In the genomic region with DNA sequence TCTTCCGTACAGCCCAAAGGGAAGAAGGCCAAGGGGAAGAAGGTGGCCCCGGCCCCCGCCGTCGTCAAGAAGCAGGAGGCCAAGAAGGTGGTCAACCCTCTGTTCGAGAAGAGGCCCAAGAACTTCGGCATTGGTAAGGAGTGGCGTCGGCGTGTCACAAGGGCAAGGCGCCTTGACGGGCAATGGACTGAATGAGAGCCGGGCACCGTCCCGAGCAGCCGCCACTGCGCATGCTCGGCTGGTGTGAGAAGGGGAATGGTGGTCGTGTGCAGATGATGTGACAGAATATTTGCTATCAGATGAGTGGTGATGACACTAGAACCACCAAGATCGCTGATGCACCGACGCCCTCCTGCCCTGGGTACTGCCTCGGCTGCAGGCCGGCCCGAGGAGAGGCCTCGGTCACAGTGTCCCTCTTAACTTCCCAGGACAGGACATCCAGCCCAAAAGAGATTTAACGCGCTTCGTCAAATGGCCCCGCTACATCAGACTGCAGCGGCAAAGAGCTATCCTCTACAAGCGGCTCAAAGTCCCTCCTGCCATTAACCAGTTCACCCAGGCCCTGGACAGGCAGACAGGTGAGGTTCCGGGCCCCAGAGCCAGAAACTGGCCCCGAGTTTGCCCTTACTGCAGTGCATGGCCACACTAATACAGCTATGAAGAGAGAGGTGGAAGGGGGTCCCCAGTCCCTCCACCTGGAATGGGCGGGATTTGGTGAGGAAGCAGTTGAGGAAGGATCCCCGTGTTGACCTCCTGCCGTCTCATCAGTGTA, we compare ENCODE assay signal across 8 mouse cellular contexts. TPM values are rescaled to one million over a fixed set of nuclear protein-coding genes. Genes with fewer than 3 reads are reported as not detected.
DNase-seq lines count a peak whose midpoint lies in the region; ATAC-seq and TF ChIP-seq lines count a peak whose summit lies in the region.

No protein-coding gene starts in this region.

- no peaks in the 10 kb centered on the region for H3K9me3 ChIP-seq in heart, embryonic 11.5 days (replicated peaks; ENCODE audit: control insufficient read depth, low read length)
- H3K9me3 ChIP-seq in ES-E14 (ENCODE audit: control insufficient read depth, insufficient read depth, low read depth, low read length): no peaks in the 10 kb centered on the region
- H3K9me3 ChIP-seq in midbrain, embryonic 15.5 days: no peaks in the 10 kb centered on the region

- peak overlapping the region; percentile 93 for H3K4me3 ChIP-seq in heart, embryonic 11.5 days (ENCODE audit: low read depth, low read length)
- peak overlapping the region; percentile 91 to 94 for H3K4me3 ChIP-seq in ES-E14 (ENCODE audit: insufficient read depth in 1 of 2, low read depth in 1 of 2, low read length in 2 of 2, poor library complexity in 1 of 2, severe bottlenecking in 1 of 2)
- H3K4me3 ChIP-seq in midbrain, embryonic 15.5 days: peak overlapping the region; percentile 76

- H3K27me3 ChIP-seq in heart, embryonic 11.5 days (ENCODE audit: control insufficient read depth, insufficient read depth, low read length): no peaks in the 10 kb centered on the region
- H3K27me3 ChIP-seq in midbrain, embryonic 15.5 days (replicated peaks): no peaks in the 10 kb centered on the region

- peak overlapping the region; percentile 86 for H3K27ac ChIP-seq in heart, embryonic 11.5 days (ENCODE audit: low read depth, low read length)
- peak overlapping the region; percentile 92 for H3K27ac ChIP-seq in ES-E14 (ENCODE audit: insufficient read depth, low read depth, low read length, poor library complexity, severe bottlenecking)
- H3K27ac ChIP-seq in midbrain, embryonic 15.5 days: peak overlapping the region; percentile 91

- peak overlapping the region; percentile 97 for H3K9ac ChIP-seq in heart, embryonic 11.5 days (ENCODE audit: low read depth, low read length)
- H3K9ac ChIP-seq in ES-E14 (ENCODE audit: insufficient read depth, low read depth, low read length, poor library complexity, severe bottlenecking): peak overlapping the region; percentile 99
- H3K9ac ChIP-seq in midbrain, embryonic 15.5 days: peak overlapping the region; percentile 81

- in situ Hi-C loops in ES-E14 (cut with MboI; ENCODE audit: low sequenced_read_pairs in 2 of 2, unreplicated experiment in 2 of 2): loop anchor here in 1 of 2 experiments (25.0 kb wide), 1 partner anchor 474 kb away; the partner anchor contains the start of gene Sec16a

- no peak for DNase-seq in heart, postnatal 36 days
- no peak for DNase-seq in ES-E14 (ENCODE audit: low read depth, low spot score)
- peak; percentile 76 for DNase-seq in embryo, embryonic 10.5 days (ENCODE audit: low spot score)
- DNase-seq in heart, postnatal 14 days: peak; percentile 63 to 75
- peak; percentile 68 for DNase-seq in liver
- peak; percentile 63 for DNase-seq in thymus, postnatal 14 days

- intact Hi-C loops in heart, postnatal 36 days (cut with DNase I): loop anchor here (10.0 kb wide), 1 partner anchor 1674 kb away; the partner anchor contains the start of gene Gtf3c5
- intact Hi-C loops in heart, postnatal 14 days (cut with DNase I): loop anchor here (1.0 to 2.0 kb wide), 2 partner anchors 22 to 54 kb away; partner anchors contain the start of genes Rexo4 and Surf4

- H3K4me2 ChIP-seq in heart, embryonic 11.5 days: peak overlapping the region; percentile 82
- H3K4me2 ChIP-seq in midbrain, embryonic 15.5 days: peak overlapping the region; percentile 99

- ATAC-seq in heart, embryonic 11.5 days (replicated peaks; ENCODE audit: insufficient number of reproducible peaks, low FRiP score, low TSS enrichment): peak; percentile 37
- ATAC-seq in midbrain, embryonic 15.5 days (replicated peaks): peak; percentile 69

- H3K36me3 ChIP-seq in heart, embryonic 11.5 days (ENCODE audit: control insufficient read depth, insufficient read depth, low read length): peaks cover 28% of the 10 kb centered on the region
- peaks cover 55% of the 10 kb centered on the region for H3K36me3 ChIP-seq in ES-E14 (ENCODE audit: control insufficient read depth, insufficient read depth, low read length, poor library complexity, severe bottlenecking)
- peaks cover 41% of the 10 kb centered on the region for H3K36me3 ChIP-seq in midbrain, embryonic 15.5 days (replicated peaks)

- peaks cover 17% of the 10 kb centered on the region for H3K4me1 ChIP-seq in heart, embryonic 11.5 days (ENCODE audit: control insufficient read depth, insufficient read depth, low read length)
- H3K4me1 ChIP-seq in ES-E14 (ENCODE audit: control insufficient read depth in 2 of 2, insufficient read depth in 2 of 2, low read length in 2 of 2, poor library complexity in 1 of 2): peaks cover 0 to 5% of the 10 kb centered on the region in 2 experiments; a peak in 1 of 4 replicates
- H3K4me1 ChIP-seq in midbrain, embryonic 15.5 days: peaks cover 52% of the 10 kb centered on the region

- 3% methylated on average over 37 of the region's 37 CpGs for WGBS in heart, embryonic 11.5 days (ENCODE audit: insufficient replicate concordance)
- WGBS in midbrain, embryonic 15.5 days: 2% methylated on average over 37 of the region's 37 CpGs

TF ChIP-seq in ES-E14, 5 proteins besides CTCF, POLR2A, EP300 and RAD21:
- no peak for TF ChIP-seq HCFC1 (IDR thresholded peaks at IDR 0.05; ENCODE audit: borderline replicate concordance, insufficient read depth, low read length)
- no peak for TF ChIP-seq MAFK (IDR thresholded peaks at IDR 0.05; ENCODE audit: insufficient read depth, low read depth, low read length)
- TF ChIP-seq ZC3H11A (IDR thresholded peaks at IDR 0.05; ENCODE audit: borderline replicate concordance, low read depth, low read length): no peak
- no peak for TF ChIP-seq CHD2 (IDR thresholded peaks at IDR 0.05; ENCODE audit: low read depth, low read length)
- TF ChIP-seq ZNF384 (IDR thresholded peaks at IDR 0.05; ENCODE audit: low read depth, low read length): no peak

RNA-seq across cellular contexts. Expression of gene Rpl7a, which starts 0.6 kb away (rescaled TPM):
- polyA plus RNA-seq in heart, embryonic 11.5 days (2014; fragmentation: Nextera tagmentation; extraction: Ambion mirVana): 428 and 468 TPM in 2 replicates
- total RNA-seq in heart, postnatal 36 days (2021): 100 to 1,000 TPM; 275 to 289 TPM
- total RNA-seq in ES-E14 (2012; rRNA removed): 2,695 and 3,070 TPM in 2 replicates
- total RNA-seq in heart, postnatal 14 days (2021): 100 to 1,000 TPM; 272 to 313 TPM
- 421 and 428 TPM in 2 replicates for polyA plus RNA-seq in midbrain, embryonic 15.5 days (2015; fragmentation: Nextera tagmentation; extraction: Ambion mirVana)

RNA-seq across cellular contexts. Expression of gene Med22, which starts 0.7 kb away (rescaled TPM):
- 29.1 and 31.2 TPM in 2 replicates for polyA plus RNA-seq in heart, embryonic 11.5 days (2014; fragmentation: Nextera tagmentation; extraction: Ambion mirVana)
- 10 to 100 TPM; 22.3 to 27.1 TPM for total RNA-seq in heart, postnatal 36 days (2021)
- 31.5 and 38.8 TPM in 2 replicates for total RNA-seq in ES-E14 (2012; rRNA removed)
- 10 to 100 TPM; 24.4 to 26.5 TPM for total RNA-seq in heart, postnatal 14 days (2021)
- 144 and 152 TPM in 2 replicates for polyA plus RNA-seq in midbrain, embryonic 15.5 days (2015; fragmentation: Nextera tagmentation; extraction: Ambion mirVana)

RNA-seq across cellular contexts. Expression of gene Surf2, which starts 5.0 kb away (rescaled TPM):
- 32.0 and 32.1 TPM in 2 replicates for polyA plus RNA-seq in heart, embryonic 11.5 days (2014; fragmentation: Nextera tagmentation; extraction: Ambion mirVana)
- 10 to 100 TPM; 15.6 to 16.2 TPM for total RNA-seq in heart, postnatal 36 days (2021)
- total RNA-seq in ES-E14 (2012; rRNA removed): 32.3 and 35.8 TPM in 2 replicates
- total RNA-seq in heart, postnatal 14 days (2021): 10 to 100 TPM; 14.3 to 15.0 TPM
- 58.4 and 63.5 TPM in 2 replicates for polyA plus RNA-seq in midbrain, embryonic 15.5 days (2015; fragmentation: Nextera tagmentation; extraction: Ambion mirVana)

RNA-seq across cellular contexts. Expression of gene Surf1, which starts 5.2 kb away (rescaled TPM):
- 40.3 and 43.2 TPM in 2 replicates for polyA plus RNA-seq in heart, embryonic 11.5 days (2014; fragmentation: Nextera tagmentation; extraction: Ambion mirVana)
- total RNA-seq in heart, postnatal 36 days (2021): 10 to 100 TPM; 52.0 to 54.5 TPM
- 50.7 and 53.3 TPM in 2 replicates for total RNA-seq in ES-E14 (2012; rRNA removed)
- 10 to 100 TPM; 44.3 to 45.3 TPM for total RNA-seq in heart, postnatal 14 days (2021)
- polyA plus RNA-seq in midbrain, embryonic 15.5 days (2015; fragmentation: Nextera tagmentation; extraction: Ambion mirVana): 83.4 and 85.4 TPM in 2 replicates

RNA-seq across cellular contexts. Expression of gene Surf6, which starts 8.5 kb away (rescaled TPM):
- 8.7 and 8.9 TPM in 2 replicates for polyA plus RNA-seq in heart, embryonic 11.5 days (2014; fragmentation: Nextera tagmentation; extraction: Ambion mirVana)
- total RNA-seq in heart, postnatal 36 days (2021): 10 to 100 TPM; 11.7 to 12.8 TPM
- total RNA-seq in ES-E14 (2012; rRNA removed): 42.4 and 44.9 TPM in 2 replicates
- total RNA-seq in heart, postnatal 14 days (2021): 10 to 100 TPM; 11.3 to 12.3 TPM
- 34.9 and 35.1 TPM in 2 replicates for polyA plus RNA-seq in midbrain, embryonic 15.5 days (2015; fragmentation: Nextera tagmentation; extraction: Ambion mirVana)

Comparison
In these comparisons a context has a peak if more than half of its experiments do, and no peak if none do; other contexts are left out.
1. DNase-seq: peak in embryo, embryonic 10.5 days (single experiment), heart, postnatal 14 days (2 of 2), liver (single experiment) and thymus, postnatal 14 days (single experiment); none in heart, postnatal 36 days (0 of 2) and ES-E14 (single experiment).
2. Peak in every context shown above with its lines, with median percentiles within 50 percentile points of each other: H3K27ac ChIP-seq, H3K4me3 ChIP-seq and H3K9ac ChIP-seq.